Comparison of ENCODE assay signal across 14 mouse cellular contexts in genomic region chr8:58913640-58913968, GRCm38 (mm10). TPM values are rescaled to one million over a fixed set of nuclear protein-coding genes. Genes with fewer than 3 reads are reported as not detected.
DNase-seq lines count a peak whose midpoint lies in the region; ATAC-seq and TF ChIP-seq lines count a peak whose summit lies in the region.
"Had no signal": no experiment of that assay in that cellular context is flagged by ENCODE, and none has a peak within 500 bp of the region (broad histone marks: within the 10 kb centered on the region; RNA-seq: fewer than 3 reads in every experiment).

No protein-coding gene starts in this region.

- no peak overlapping the region for H3K27ac ChIP-seq in neural tube, embryonic 12.5 days
- no peak overlapping the region for H3K27ac ChIP-seq in midbrain, embryonic 12.5 days (replicated peaks)
- H3K27ac ChIP-seq in intestine, postnatal 0 days (ENCODE audit: low read depth, low read length): no peak overlapping the region
- H3K27ac ChIP-seq: embryonic facial prominence, embryonic 12.5 days; heart, embryonic 10.5 days; liver, embryonic 14.5 days had no signal

- TF ChIP-seq CTCF in intestine, postnatal 0 days (IDR thresholded peaks at IDR 0.05; ENCODE audit: low read depth): no peak

- peak; percentile 2 for DNase-seq in embryo, embryonic 9.5 days (ENCODE audit: extremely low spot score)
- no peak for DNase-seq in embryo, embryonic 11 days
- no peak for DNase-seq in neural tube, embryonic 10.5 days (ENCODE audit: extremely low spot score, low spot score)
- DNase-seq in retina, postnatal 1 day: peak; percentile 25
- DNase-seq in right cerebral cortex, postnatal 36 days (ENCODE audit: low spot score in 2 of 2): no peak
- DNase-seq: lung, postnatal 4 days had no signal

- no peak for ATAC-seq in neural tube, embryonic 12.5 days (ENCODE audit: low FRiP score, low read depth)
- no peak for ATAC-seq in midbrain, embryonic 12.5 days (ENCODE audit: low FRiP score, low read depth)
- no peak for ATAC-seq in intestine, postnatal 0 days

- H3K4me2 ChIP-seq in neural tube, embryonic 12.5 days (replicated peaks): peak overlapping the region; percentile 89
- H3K4me2 ChIP-seq in midbrain, embryonic 12.5 days (replicated peaks): peak overlapping the region; percentile 97; the same call in 1 of the 2 replicates
- no peak overlapping the region; the same call in 1 of the 2 replicates for H3K4me2 ChIP-seq in intestine, postnatal 0 days (replicated peaks; ENCODE audit: low read depth)

- H3K36me3 ChIP-seq in neural tube, embryonic 12.5 days: no peaks in the 10 kb centered on the region
- H3K36me3 ChIP-seq in midbrain, embryonic 12.5 days: no peaks in the 10 kb centered on the region
- H3K36me3 ChIP-seq in intestine, postnatal 0 days (ENCODE audit: control insufficient read depth, insufficient read depth): no peaks in the 10 kb centered on the region
- H3K36me3 ChIP-seq: embryonic facial prominence, embryonic 12.5 days; heart, embryonic 10.5 days had no signal

- no peaks in the 10 kb centered on the region; the same call in 1 of the 2 replicates for H3K27me3 ChIP-seq in neural tube, embryonic 12.5 days (replicated peaks)
- peaks cover 22% of the 10 kb centered on the region for H3K27me3 ChIP-seq in midbrain, embryonic 12.5 days
- H3K27me3 ChIP-seq in intestine, postnatal 0 days (replicated peaks; ENCODE audit: control insufficient read depth, insufficient read depth, low read length): peaks cover 10% of the 10 kb centered on the region; the same call in 1 of the 2 replicates

- no peak overlapping the region for H3K4me3 ChIP-seq in neural tube, embryonic 12.5 days
- H3K4me3 ChIP-seq in midbrain, embryonic 12.5 days: no peak overlapping the region
- no peak overlapping the region for H3K4me3 ChIP-seq in intestine, postnatal 0 days (ENCODE audit: low read depth, low read length)

- H3K9me3 ChIP-seq in neural tube, embryonic 12.5 days: no peaks in the 10 kb centered on the region
- H3K9me3 ChIP-seq in midbrain, embryonic 12.5 days: no peaks in the 10 kb centered on the region
- no peaks in the 10 kb centered on the region for H3K9me3 ChIP-seq in intestine, postnatal 0 days (ENCODE audit: control insufficient read depth)
- H3K9me3 ChIP-seq: embryonic facial prominence, embryonic 12.5 days; heart, embryonic 10.5 days had no signal

- no peak overlapping the region for H3K9ac ChIP-seq in neural tube, embryonic 12.5 days
- H3K9ac ChIP-seq in midbrain, embryonic 12.5 days (replicated peaks): no peak overlapping the region
- H3K9ac ChIP-seq in intestine, postnatal 0 days (ENCODE audit: low read depth, low read length): no peak overlapping the region
- H3K9ac ChIP-seq: liver, embryonic 14.5 days had no signal

- peaks cover 7% of the 10 kb centered on the region for H3K4me1 ChIP-seq in neural tube, embryonic 12.5 days
- peaks cover 12% of the 10 kb centered on the region; the same call in 1 of the 2 replicates for H3K4me1 ChIP-seq in midbrain, embryonic 12.5 days
- no peaks in the 10 kb centered on the region for H3K4me1 ChIP-seq in intestine, postnatal 0 days (replicated peaks; ENCODE audit: control insufficient read depth, insufficient read depth, low read length)

- 31% methylated on average over 3 of the region's 3 CpGs for WGBS in neural tube, embryonic 12.5 days
- WGBS in midbrain, embryonic 12.5 days: 69% methylated on average over 2 of the region's 3 CpGs
- 62% methylated on average over 3 of the region's 3 CpGs for whole genome bisulfite sequencing in intestine, postnatal 0 days

RNA-seq across cellular contexts. Expression of gene Galntl6, which starts 1.2 kb away (rescaled TPM):
- 6.2 and 7.4 TPM in 2 replicates for polyA plus RNA-seq in neural tube, embryonic 12.5 days (2016; fragmentation: Nextera tagmentation; extraction: Ambion mirVana)
- polyA plus RNA-seq in midbrain, embryonic 12.5 days (2016; fragmentation: Nextera tagmentation; extraction: Ambion mirVana): 1.9 and 2.7 TPM in 2 replicates
- polyA plus RNA-seq in intestine, postnatal 0 days (2015; fragmentation: Nextera tagmentation; extraction: Ambion mirVana): 0.18 and 0.20 TPM in 2 replicates
- polyA plus RNA-seq: liver, embryonic 14.5 days; small intestine, adult 2 months had no signal

RNA-seq across cellular contexts. Expression of gene BC030500, which starts 2.0 kb away (rescaled TPM):
- polyA plus RNA-seq in neural tube, embryonic 12.5 days (2016; fragmentation: Nextera tagmentation; extraction: Ambion mirVana): 5.9 and 7.1 TPM in 2 replicates
- 3.2 and 3.4 TPM in 2 replicates for polyA plus RNA-seq in midbrain, embryonic 12.5 days (2016; fragmentation: Nextera tagmentation; extraction: Ambion mirVana)
- polyA plus RNA-seq in intestine, postnatal 0 days (2015; fragmentation: Nextera tagmentation; extraction: Ambion mirVana): 0.07 and 0.27 TPM in 2 replicates
- polyA plus RNA-seq: large intestine, adult 2 months; liver, embryonic 14.5 days; small intestine, adult 2 months had no signal

Comparison
In these comparisons a context has a peak if more than half of its experiments do, and no peak if none do; other contexts are left out.
1. DNase-seq: peak in embryo, embryonic 9.5 days (single experiment) and retina, postnatal 1 day (single experiment); none in embryo, embryonic 11 days (single experiment), neural tube, embryonic 10.5 days (single experiment) and right cerebral cortex, postnatal 36 days (0 of 2).